Mouse (Mus musculus): Measurements from ENCODE around the gene Fto.

Gene Fto

GRCm38 (mm10) chr8:91565869-91566502 is 252.7 kb downstream of the Fto start:
- DNase-seq (ENCODE audit: low read depth) = no peak

GRCm38 (mm10) chr8:91566503-91566869 is 253.2 kb downstream of the Fto start:
- no peak for DNase-seq (ENCODE audit: low read depth)

- no peak for DNase-seq (ENCODE audit: low read depth)
Observed at GRCm38 (mm10) chr8:91569874-91570273, 256.5 kb downstream of the Fto start.

- no peak for DNase-seq (ENCODE audit: low read depth)
Observed at GRCm38 (mm10) chr8:91570809-91571208, 257.5 kb downstream of the Fto start.

GRCm38 (mm10) chr8:91571978-91572377 is 258.7 kb downstream of the Fto start:
- no peak for DNase-seq (ENCODE audit: low read depth)

- no peak for DNase-seq (ENCODE audit: low read depth)
Observed at GRCm38 (mm10) chr8:91572630-91573029, 259.3 kb downstream of the Fto start.

GRCm38 (mm10) chr8:91575576-91575975 is 262.3 kb downstream of the Fto start:
- DNase-seq (ENCODE audit: low read depth) = no peak

- no peak for DNase-seq (ENCODE audit: low read depth)
Observed at GRCm38 (mm10) chr8:91576086-91576917, 263.0 kb downstream of the Fto start.

- no peak for DNase-seq (ENCODE audit: low read depth)
Observed at GRCm38 (mm10) chr8:91576918-91577241, 263.6 kb downstream of the Fto start.

- no peak for DNase-seq (ENCODE audit: low read depth)
Observed at GRCm38 (mm10) chr8:91577605-91578004, 264.3 kb downstream of the Fto start.

GRCm38 (mm10) chr8:91584620-91585415 is 271.5 kb downstream of the Fto start:
- no peak for DNase-seq (ENCODE audit: low read depth)

- no peak for DNase-seq (ENCODE audit: low read depth)
Observed at GRCm38 (mm10) chr8:91592436-91593105, 279.2 kb downstream of the Fto start.

- DNase-seq (ENCODE audit: low read depth) = no peak
Observed at GRCm38 (mm10) chr8:91593202-91593781, 280.0 kb downstream of the Fto start.

GRCm38 (mm10) chr8:91599349-91599837 is 286.1 kb downstream of the Fto start:
- DNase-seq (ENCODE audit: low read depth) = no peak

GRCm38 (mm10) chr8:91603751-91604150 is 290.4 kb downstream of the Fto start:
- DNase-seq (ENCODE audit: low read depth) = no peak

- DNase-seq (ENCODE audit: low read depth) = no peak
Observed at GRCm38 (mm10) chr8:91605901-91606300, 292.6 kb downstream of the Fto start.

GRCm38 (mm10) chr8:91607091-91607490 is 293.8 kb downstream of the Fto start:
- no peak for DNase-seq (ENCODE audit: low read depth)

GRCm38 (mm10) chr8:91611191-91611590 is 297.9 kb downstream of the Fto start:
- no peak for DNase-seq (ENCODE audit: low read depth)

GRCm38 (mm10) chr8:91611723-91612362 is 298.5 kb downstream of the Fto start:
- no peak for DNase-seq (ENCODE audit: low read depth)

- no peak for DNase-seq (ENCODE audit: low read depth)
Observed at GRCm38 (mm10) chr8:91612387-91613130, 299.2 kb downstream of the Fto start.

- no peak for DNase-seq (ENCODE audit: low read depth)
Observed at GRCm38 (mm10) chr8:91613603-91614002, 300.3 kb downstream of the Fto start.

All from naive thymus-derived CD4-positive, alpha-beta T cell, adult 2 months (primary cell).